Mouse (Mus musculus) liver, embryonic 14.5 days (tissue): Measurements from ENCODE around the gene Pcnx4. TPM values are rescaled to one million over a fixed set of nuclear protein-coding genes. Genes with fewer than 3 reads are reported as not detected.

ENCODE experiments used
- ATAC-seq: fragments of 200-750 bp; cut with Nextera tagmentation; 2 replicates; pipeline ENCODE4 v1.8.0; 2017; ENCODE audit warnings: moderate number of reproducible peaks, mild to moderate bottlenecking, moderate library complexity; ENCODE audit not compliant: insufficient read depth
- DNase-seq, 3 experiments: peaks; one replicate each; pipeline ENCODE4 v3.0.0-alpha.2; 2012 to 2013; ENCODE audit warnings: low read depth in 3 of 3, low spot score in 3 of 3
- H3K27ac ChIP-seq: fragments of 300-500 bp; sonication (generic); 2 replicates; pipeline ENCODE4 v1.5.1; 2014; ENCODE audit warnings: moderate library complexity, mild to moderate bottlenecking, control low read depth, inconsistent platforms
- H3K27me3 ChIP-seq: fragments of 300-500 bp; sonication (generic); 2 replicates; pipeline ENCODE4 v1.6.1; 2014; ENCODE audit warnings: mild to moderate bottlenecking, low read length, moderate library complexity; ENCODE audit not compliant: control insufficient read depth, insufficient read depth
- H3K36me3 ChIP-seq: fragments of 300-500 bp; sonication (generic); replicated peaks from 2 replicates; pipeline ENCODE4 v1.6.1; 2014; ENCODE audit warnings: low read depth; ENCODE audit not compliant: control insufficient read depth, insufficient read depth
- H3K4me1 ChIP-seq, 2 experiments: fragments of 200-500 bp in 1 of 2; fragments of 300-500 bp in 1 of 2; sonication (generic) in 1 of 2; replicated peaks; 2 replicates each; pipeline ENCODE4 v1.6.1; 2012 to 2014; ENCODE audit warnings: antibody characterized with exemption in 1 of 2, inconsistent platforms in 1 of 2, low read length in 1 of 2; ENCODE audit not compliant: control insufficient read depth in 2 of 2, insufficient read depth in 2 of 2
- H3K4me2 ChIP-seq: fragments of 300-500 bp; sonication (generic); 2 replicates; pipeline ENCODE4 v1.6.1; 2014; ENCODE audit warnings: low read depth, mild to moderate bottlenecking, control low read depth, moderate library complexity
- H3K4me3 ChIP-seq, 2 experiments: fragments of 200-500 bp in 1 of 2; fragments of 300-500 bp in 1 of 2; sonication (generic) in 1 of 2; 2 replicates each; pipeline ENCODE4 v1.5.1; 2012 to 2014; ENCODE audit warnings: low read depth in 2 of 2, low read length in 2 of 2, mild to moderate bottlenecking in 2 of 2, control low read depth in 1 of 2, inconsistent platforms in 1 of 2, moderate library complexity in 1 of 2; ENCODE audit not compliant: insufficient read depth in 1 of 2
- H3K9ac ChIP-seq: fragments of 300-500 bp; sonication (generic); replicated peaks from 2 replicates; pipeline ENCODE4 v1.6.1; 2014; ENCODE audit warnings: mild to moderate bottlenecking, control low read depth, moderate library complexity
- H3K9me3 ChIP-seq: fragments of 300-500 bp; sonication (generic); 2 replicates; pipeline ENCODE4 v1.6.1; 2016; ENCODE audit warnings: low read length, mixed read lengths; ENCODE audit not compliant: control insufficient read depth
- CTCF ChIP-seq: IDR thresholded peaks from 2 replicates; pipeline ENCODE4 v1.5.1; 2016; ENCODE audit warnings: antibody characterized with exemption, low read depth, control low read depth
- EP300 ChIP-seq: IDR thresholded peaks from 2 replicates; pipeline ENCODE4 v1.6.1; 2016; ENCODE audit warnings: antibody characterized with exemption, low read depth
- WGBS: fragments of 180-500 bp; shearing (Covaris S2); extraction: QIAGEN DNeasy Blood & Tissue Kit; methylation state at CpG from one replicate; pipeline ENCODE4 v1.1.7; 2014; ENCODE audit not compliant: insufficient replicate concordance; 5-methylcytosine and 5-hydroxymethylcytosine counted together
- polyA plus RNA-seq, 2 experiments: library from polyadenylated mRNA; depleted of rRNA in 1 of 2; stranded (reverse) in 1 of 2; unstranded in 1 of 2; fragments of >200 nt; fragmentation: Nextera tagmentation in 1 of 2; extraction: Ambion mirVana in 1 of 2; gene quantifications; 2 replicates each; pipeline versions ENCODE4 v1.2.1 to v1.2.3; 2012 to 2014

Gene Pcnx4
- polyA plus RNA-seq, 2 experiments: 1.6 to 2.1 TPM

DNA sequence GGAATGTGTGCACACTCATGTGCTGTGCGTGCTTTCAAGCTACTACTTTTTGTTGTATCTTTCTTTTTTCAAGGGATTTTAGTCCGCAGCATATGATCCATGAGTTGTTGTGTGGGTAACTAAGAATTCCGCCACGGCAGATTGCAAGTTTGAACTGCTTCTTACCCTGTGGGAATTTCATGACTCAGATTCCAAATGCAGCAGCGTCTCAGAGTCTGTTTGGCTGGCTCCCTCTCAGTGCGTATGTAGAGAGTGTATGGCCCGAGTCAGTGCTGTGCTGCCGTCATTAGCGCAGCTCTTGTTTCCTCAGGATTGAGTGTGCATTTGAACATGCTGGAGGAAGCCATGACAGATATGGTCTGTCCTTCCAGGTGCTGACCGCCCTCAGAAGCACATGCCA, 2.4 kb downstream of the Pcnx4 start:
- H3K9ac ChIP-seq: no peak overlapping the region
- WGBS: 82% methylated on average over 10 of the region's 10 CpGs
- no peak overlapping the region for H3K4me3 ChIP-seq
- H3K36me3 ChIP-seq: no peaks in the 10 kb centered on the region
- ATAC-seq: no peak
- no peak overlapping the region for H3K27ac ChIP-seq
- H3K9me3 ChIP-seq: no peaks in the 10 kb centered on the region
- no peak for TF ChIP-seq EP300
- TF ChIP-seq CTCF: no peak
- H3K27me3 ChIP-seq: no peaks in the 10 kb centered on the region
- H3K4me1 ChIP-seq: peaks cover 5% of the 10 kb centered on the region in 2 experiments
- no peak for DNase-seq
- no peak overlapping the region for H3K4me2 ChIP-seq

DNA sequence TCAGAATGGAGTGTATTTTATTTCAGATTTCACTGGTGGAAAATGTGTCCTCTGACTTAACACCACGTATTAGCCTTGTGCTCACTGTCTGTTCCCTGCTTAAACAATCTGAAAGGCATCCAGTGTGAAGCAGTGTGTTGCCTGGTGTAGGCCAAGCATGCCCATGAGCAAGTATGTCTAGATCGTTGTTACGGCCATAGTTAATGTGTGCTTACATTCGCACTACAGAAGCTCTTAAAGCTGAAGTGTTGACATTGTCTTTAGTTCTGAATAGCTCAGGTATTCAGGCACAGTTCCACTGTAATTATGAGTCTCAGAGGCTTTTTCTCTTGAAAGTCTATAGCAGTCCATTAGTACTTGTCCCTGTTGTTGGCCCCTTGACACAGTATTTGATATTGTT, 18.2 kb downstream of the Pcnx4 start:
- TF ChIP-seq CTCF (no peak), EP300 (no peak)
- H3K9ac ChIP-seq: no peak overlapping the region
- H3K9me3 ChIP-seq: no peaks in the 10 kb centered on the region
- no peak overlapping the region for H3K4me3 ChIP-seq
- no peak for ATAC-seq
- no peaks in the 10 kb centered on the region for H3K4me1 ChIP-seq
- WGBS: 68% methylated on average over 4 of the region's 4 CpGs
- no peak overlapping the region for H3K4me2 ChIP-seq
- H3K27ac ChIP-seq: no peak overlapping the region
- H3K36me3 ChIP-seq: no peaks in the 10 kb centered on the region
- no peaks in the 10 kb centered on the region for H3K27me3 ChIP-seq
- no peak for DNase-seq

DNA sequence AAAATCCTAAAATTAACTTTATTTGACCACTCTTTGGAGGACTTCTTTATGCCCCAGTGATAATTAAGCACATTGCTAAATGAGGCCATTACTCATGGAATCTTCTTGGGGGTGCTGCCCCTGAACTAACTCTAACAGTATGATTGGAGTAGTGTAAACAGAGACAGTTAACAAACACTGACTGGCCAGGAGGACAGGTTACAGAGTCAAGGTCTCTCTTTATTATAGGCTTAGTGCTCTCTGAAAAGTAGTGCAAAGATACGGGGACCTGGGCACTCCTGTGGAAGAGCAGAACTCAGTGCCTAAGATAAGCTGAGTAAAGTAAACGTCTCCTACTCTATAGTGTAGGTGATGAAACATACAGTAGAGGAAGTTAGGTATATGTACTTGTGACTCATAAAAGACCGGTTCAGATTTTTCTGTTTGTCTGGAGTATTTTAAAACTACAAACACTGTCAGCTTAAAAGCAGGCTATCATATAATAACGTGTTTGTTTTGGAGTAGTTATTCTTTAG, 28.2 kb downstream of the Pcnx4 start:
- no peaks in the 10 kb centered on the region for H3K36me3 ChIP-seq
- no peak overlapping the region for H3K27ac ChIP-seq
- no peak overlapping the region for H3K4me2 ChIP-seq
- WGBS: 61% methylated on average over 4 of the region's 4 CpGs
- DNase-seq: no peak
- H3K4me3 ChIP-seq: no peak overlapping the region
- no peaks in the 10 kb centered on the region for H3K9me3 ChIP-seq
- H3K27me3 ChIP-seq: no peaks in the 10 kb centered on the region
- TF ChIP-seq EP300 (no peak), CTCF (no peak)
- no peak overlapping the region for H3K9ac ChIP-seq
- H3K4me1 ChIP-seq: no peaks in the 10 kb centered on the region
- peak; percentile 50 for ATAC-seq

DNA sequence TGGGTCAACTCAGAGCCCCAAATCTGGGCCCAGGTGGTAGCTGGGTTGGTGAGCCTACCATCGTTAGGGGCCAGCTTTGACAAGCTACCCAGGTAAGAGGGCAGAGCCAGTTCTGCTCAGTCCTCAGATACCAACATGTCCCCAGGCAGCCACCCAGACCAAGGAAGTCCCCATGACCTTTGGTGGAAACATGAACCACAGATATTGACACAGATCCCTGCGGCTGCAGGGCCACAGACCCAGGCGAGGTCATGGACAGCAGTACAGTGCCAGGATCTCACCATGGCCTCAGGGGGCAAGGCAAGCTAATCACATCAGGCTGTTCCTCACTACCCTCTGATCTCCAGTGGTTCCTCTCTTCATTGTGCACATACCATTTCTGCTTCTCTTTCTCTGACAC, 45.8 kb downstream of the Pcnx4 start:
- peaks cover 0 to 3% of the 10 kb centered on the region in 2 experiments; a peak in 1 of 4 replicates for H3K4me1 ChIP-seq
- WGBS: 63% methylated on average over 3 of the region's 3 CpGs
- no peak overlapping the region for H3K9ac ChIP-seq
- H3K9me3 ChIP-seq: no peaks in the 10 kb centered on the region
- no peak for ATAC-seq
- H3K4me2 ChIP-seq: no peak overlapping the region
- no peaks in the 10 kb centered on the region for H3K27me3 ChIP-seq
- DNase-seq: no peak
- no peak overlapping the region for H3K4me3 ChIP-seq
- no peak overlapping the region for H3K27ac ChIP-seq
- TF ChIP-seq CTCF (no peak), EP300 (no peak)
- no peaks in the 10 kb centered on the region for H3K36me3 ChIP-seq

DNA sequence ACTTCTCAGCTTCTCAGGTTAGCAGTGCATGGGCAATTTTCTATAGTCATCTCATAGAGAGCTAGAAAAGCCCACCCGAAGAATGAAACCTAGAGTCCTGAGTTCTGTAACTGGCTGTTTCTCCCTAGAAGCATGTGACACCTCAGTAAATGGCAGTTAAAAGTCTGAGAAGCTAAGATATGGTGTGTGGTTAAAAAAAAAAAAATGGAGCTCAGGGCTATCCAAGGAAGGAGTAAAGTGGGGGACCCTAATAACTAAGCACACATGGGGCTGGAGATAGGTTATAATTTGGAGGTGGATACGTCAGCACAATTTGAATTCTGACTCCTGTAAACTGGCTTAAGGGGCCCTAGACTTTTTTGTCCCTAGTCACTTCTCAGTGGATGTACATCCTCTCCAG, 46.9 kb downstream of the Pcnx4 start:
- no peak for TF ChIP-seq EP300
- TF ChIP-seq CTCF: no peak
- ATAC-seq: no peak
- WGBS: 39% methylated on average over 2 of the region's 2 CpGs
- Histone ChIP-seq H3K4me2 (no peak overlapping the region), H3K4me3 (no peak overlapping the region), H3K36me3 (no peaks in the 10 kb centered on the region), H3K9me3 (no peaks in the 10 kb centered on the region), H3K9ac (no peak overlapping the region), H3K4me1 (peaks cover 0 to 3% of the 10 kb centered on the region in 2 experiments; a peak in 1 of 4 replicates), H3K27ac (no peak overlapping the region), H3K27me3 (no peaks in the 10 kb centered on the region)
- no peak for DNase-seq
